Mouse (Mus musculus) lung, adult 2 months (tissue): Measurements from ENCODE around the gene Ddrgk1. TPM values are rescaled to one million over a fixed set of nuclear protein-coding genes. Genes with fewer than 3 reads are reported as not detected.

ENCODE experiments used
- DNase-seq: peaks from one replicate; pipeline ENCODE4 v3.0.0; 2022
- H3K4me1 ChIP-seq: fragments of 200-500 bp; 2 replicates; pipeline ENCODE4 v1.6.1; 2011; ENCODE audit warnings: low read length; ENCODE audit not compliant: control insufficient read depth, insufficient read depth
- H3K4me3 ChIP-seq: fragments of 200-500 bp; replicated peaks from 2 replicates; pipeline ENCODE3; 2011; ENCODE audit warnings: low read depth, mild to moderate bottlenecking, control low read depth, low read length; ENCODE audit errors: extremely low read depth
- CTCF ChIP-seq: fragments of 200-500 bp; IDR thresholded peaks from 2 replicates; pipeline ENCODE4 v1.5.1; 2011; ENCODE audit warnings: mild to moderate bottlenecking, low read length, control low read depth; ENCODE audit not compliant: insufficient read depth
- POLR2A ChIP-seq: fragments of 200-500 bp; IDR thresholded peaks from 2 replicates; pipeline ENCODE4 v1.6.1; 2011; ENCODE audit warnings: low read depth, mild to moderate bottlenecking, control low read depth, low read length, borderline replicate concordance; ENCODE audit errors: extremely low read depth
- WGBS: fragments of 180-500 bp; shearing (Covaris S2); methylation state at CpG from one replicate; pipeline ENCODE4 v1.1.7; 2018; 5-methylcytosine and 5-hydroxymethylcytosine counted together
- polyA plus RNA-seq: library from polyadenylated mRNA; depleted of rRNA; stranded (reverse); fragments of >200 nt; gene quantifications from 2 replicates; pipeline ENCODE4 v1.2.3, GENCODE M21; 2012

Ddrgk1 gene
- polyA plus RNA-seq, 1 experiment: 61.0 TPM

DNA sequence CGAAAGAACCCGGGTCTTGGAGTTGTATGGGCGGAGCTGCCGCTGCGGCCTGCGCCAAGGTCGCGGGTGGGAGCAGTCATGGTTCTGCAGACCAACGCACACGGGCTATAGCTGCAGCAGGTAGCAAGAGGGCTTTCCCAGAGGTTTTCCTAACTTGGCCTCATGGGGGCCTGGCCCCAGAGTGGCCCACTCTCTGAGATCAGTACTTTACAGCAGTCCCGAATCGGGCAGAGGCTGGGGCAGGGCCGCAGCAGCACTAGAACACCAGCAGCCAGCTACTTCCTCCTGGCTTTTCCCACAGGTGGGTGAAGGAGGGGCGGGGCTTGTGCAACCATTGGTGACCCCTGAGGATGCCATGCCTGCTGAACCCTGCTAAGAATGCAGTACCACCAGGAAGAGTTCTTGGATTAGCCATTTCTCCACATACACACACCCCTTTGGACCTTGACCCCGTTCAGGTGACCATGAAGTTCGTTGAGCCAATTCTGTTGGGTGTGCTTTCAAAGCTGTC, 26.3 kb downstream of the Ddrgk1 start:
- no peak for DNase-seq
- WGBS: 45% methylated on average over 16 of the region's 16 CpGs
- TF ChIP-seq CTCF (no peak), POLR2A (no peak)

GRCm38 (mm10) chr2:130635847-130636246, 28.6 kb downstream of the Ddrgk1 start:
- no peak for DNase-seq
- Histone ChIP-seq H3K4me1 (peaks cover 3% of the 10 kb centered on the region; the same call in 1 of the 2 replicates), H3K4me3 (no peak overlapping the region)
- WGBS: 37% methylated on average over 21 of the region's 21 CpGs
- no peak for TF ChIP-seq POLR2A

More for the DNA sequence above, 26.3 kb downstream of the Ddrgk1 start:
- Histone ChIP-seq H3K4me1 (peaks cover 5% of the 10 kb centered on the region), H3K4me3 (no peak overlapping the region)

- Histone ChIP-seq H3K4me3 (peak overlapping the region; percentile 11), H3K4me1 (peaks cover 3% of the 10 kb centered on the region; the same call in 1 of the 2 replicates)
- TF ChIP-seq POLR2A: no peak
- no peak for TF ChIP-seq CTCF
- DNase-seq: peak; percentile 22
- WGBS: 10% methylated on average over 38 of the region's 38 CpGs
Observed at GRCm38 (mm10) chr2:130634739-130635411, 29.6 kb downstream of the Ddrgk1 start.

- 32% methylated on average over 14 of the region's 14 CpGs for WGBS
- Histone ChIP-seq H3K4me1 (peaks cover 3% of the 10 kb centered on the region), H3K4me3 (no peak overlapping the region)
- DNase-seq: no peak
- no peak for TF ChIP-seq CTCF
- TF ChIP-seq POLR2A: no peak
Observed at GRCm38 (mm10) chr2:130634006-130634738, 30.3 kb downstream of the Ddrgk1 start.

DNA sequence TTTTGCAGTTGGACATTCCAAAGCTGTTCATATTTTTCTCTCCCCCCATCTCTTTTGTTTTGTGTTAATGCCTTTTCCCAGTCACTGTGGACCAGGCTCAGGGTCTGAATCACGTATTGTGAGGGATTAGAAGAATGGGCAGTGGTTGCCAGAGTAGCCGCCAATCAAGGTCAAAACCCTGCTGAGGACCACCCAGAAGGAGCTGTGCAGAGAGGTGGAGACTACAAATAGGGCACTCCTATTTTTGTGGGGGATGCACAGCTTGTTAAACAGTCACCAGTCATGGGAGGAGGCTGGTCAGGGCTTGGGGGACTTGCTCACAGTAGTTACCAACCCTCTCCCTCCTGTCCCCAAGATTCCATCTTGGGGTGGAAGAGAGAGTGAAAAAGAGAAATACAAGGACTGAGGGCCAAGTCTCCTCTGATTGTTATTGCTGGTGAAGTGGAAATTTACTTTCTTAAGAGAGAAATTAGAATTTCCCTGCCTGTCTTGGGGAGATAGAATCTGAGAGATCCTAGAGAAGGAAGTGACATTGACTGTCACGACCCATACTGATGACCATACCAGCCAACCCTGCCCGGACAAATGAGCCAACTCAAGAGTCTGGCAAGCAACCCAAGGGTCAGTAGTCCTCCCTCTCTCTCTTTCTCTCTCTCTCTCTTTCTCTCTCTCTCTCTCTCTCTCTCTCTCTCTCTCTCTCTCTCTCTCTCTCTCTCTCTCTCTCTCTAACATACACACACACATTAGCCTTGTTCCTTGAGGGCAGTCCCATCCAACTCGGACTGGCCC, 31.4 kb downstream of the Ddrgk1 start:
- Histone ChIP-seq H3K4me3 (no peak overlapping the region), H3K4me1 (peaks cover 8% of the 10 kb centered on the region)
- WGBS: 59% methylated on average over 5 of the region's 5 CpGs
- TF ChIP-seq POLR2A (no peak), CTCF (no peak)
- no peak for DNase-seq

DNA sequence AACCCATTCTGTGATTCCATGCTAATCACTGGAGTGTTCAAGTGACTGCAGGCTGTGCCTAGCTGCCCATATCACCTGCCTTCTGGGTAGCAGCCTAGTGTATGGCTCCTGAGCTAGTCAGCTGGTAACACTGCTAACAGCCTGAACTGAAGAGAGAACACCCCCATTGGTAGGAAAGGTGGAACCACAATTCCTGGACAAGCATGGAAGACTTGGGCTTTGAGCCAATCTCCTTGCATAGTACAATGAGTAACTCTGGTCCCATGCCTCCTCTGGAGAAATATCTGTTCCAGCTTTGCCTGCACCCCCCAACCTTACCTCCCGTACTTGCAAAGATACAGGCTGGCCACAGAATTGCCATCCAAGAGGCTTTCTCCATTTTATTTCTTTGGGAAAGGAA, 32.0 kb downstream of the Ddrgk1 start:
- H3K4me1 ChIP-seq: peaks cover 8% of the 10 kb centered on the region
- no peak for DNase-seq
- TF ChIP-seq POLR2A (no peak), CTCF (no peak)
- H3K4me3 ChIP-seq: no peak overlapping the region
- 84% methylated on average over 1 of the region's 1 CpGs for WGBS

DNA sequence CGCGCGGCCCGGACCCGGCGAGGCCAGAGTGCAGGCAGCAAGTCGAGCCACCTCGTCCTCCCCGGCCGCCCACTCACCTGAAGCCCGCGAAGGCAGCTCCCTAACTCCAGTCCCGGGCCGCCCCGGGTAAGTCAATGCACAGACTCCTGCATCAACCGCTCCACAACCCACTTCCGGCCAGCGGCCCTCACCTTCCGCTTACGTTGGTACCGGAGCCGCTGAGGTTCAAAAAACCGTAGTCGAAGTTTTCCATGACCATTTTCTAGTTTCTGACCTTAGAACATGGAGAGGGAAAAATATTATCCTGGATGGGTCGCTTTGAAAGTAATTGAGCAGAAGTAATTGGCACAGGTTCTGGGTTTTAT, 34.6 kb downstream of the Ddrgk1 start, which contains the start of the genes Fastkd5 and Ubox5:
TSS of gene Fastkd5 (minus strand) at position 189 of the 365 bp plus-strand sequence.
TSS of gene Ubox5 (minus strand) at position 200 of the 365 bp plus-strand sequence.
- H3K4me1 ChIP-seq: peaks cover 8% of the 10 kb centered on the region
- 0% methylated on average over 25 of the region's 25 CpGs for WGBS
- H3K4me3 ChIP-seq: peak within 1 kb of the TSS; percentile 71
- TF ChIP-seq CTCF (no peak), POLR2A (peak; percentile 63; the same call in 1 of the 2 replicates)
- DNase-seq: peak; percentile 92

- Histone ChIP-seq H3K4me3 (peak overlapping the region; percentile 71), H3K4me1 (peaks cover 6% of the 10 kb centered on the region; the same call in 1 of the 2 replicates)
- no peak for DNase-seq
- TF ChIP-seq POLR2A: no peak
- no peak for TF ChIP-seq CTCF
- WGBS: 1% methylated on average over 37 of the region's 37 CpGs
Observed at GRCm38 (mm10) chr2:130629080-130629838, 35.2 kb downstream of the Ddrgk1 start.
